Mouse (Mus musculus): ENCODE measurements around the gene Osbpl11. TPM values are rescaled to one million over a fixed set of nuclear protein-coding genes. Genes with fewer than 3 reads are reported as not detected.
A peak's percentile ranks its signal among the peaks of the same experiment; 100 is the strongest.
"Not testable (repeated sequence)": the region's sequence is repeated elsewhere in the genome, so short reads cannot be mapped to it uniquely, and the experiment has no call there.

Osbpl11 gene
- polyA plus RNA-seq, 1 experiment from 2014 or later = 8.8 TPM

GRCm38 (mm10) chr16:33216313-33217003, 31.6 kb downstream of the Osbpl11 start:
- no peak overlapping the region for H3K4me2 ChIP-seq (ENCODE audit: low read depth, low read length)
- peaks cover 7% of the 10 kb centered on the region for H3K36me3 ChIP-seq (ENCODE audit: control insufficient read depth, insufficient read depth, low read length)
- ATAC-seq = no peak
- no peaks in the 10 kb centered on the region for H3K27me3 ChIP-seq (replicated peaks; ENCODE audit: control insufficient read depth, insufficient read depth, low read length)
- H3K9me3 ChIP-seq (ENCODE audit: control insufficient read depth, low read length) = no peaks in the 10 kb centered on the region
- H3K4me1 ChIP-seq (ENCODE audit: control insufficient read depth, insufficient read depth, low read length) = no peaks in the 10 kb centered on the region
- H3K27ac ChIP-seq (ENCODE audit: low read length) = no peak overlapping the region
- WGBS = 77% methylated on average over 9 of the region's 9 CpGs
- no peak overlapping the region for H3K9ac ChIP-seq (ENCODE audit: low read depth, low read length)
- H3K4me3 ChIP-seq (ENCODE audit: low read length) = no peak overlapping the region

GRCm38 (mm10) chr16:33217553-33218085, 32.7 kb downstream of the Osbpl11 start:
- not testable (repeated sequence) for H3K9ac ChIP-seq (ENCODE audit: low read depth, low read length); H3K4me1 ChIP-seq (ENCODE audit: control insufficient read depth, insufficient read depth, low read length); H3K36me3 ChIP-seq (ENCODE audit: control insufficient read depth, insufficient read depth, low read length); H3K9me3 ChIP-seq (ENCODE audit: control insufficient read depth, low read length); H3K4me3 ChIP-seq (ENCODE audit: low read length); H3K4me2 ChIP-seq (ENCODE audit: low read depth, low read length); H3K27me3 ChIP-seq (replicated peaks; ENCODE audit: control insufficient read depth, insufficient read depth, low read length)
- 0 out of 2 replicates have a peak overlapping the region, but pooled peaks have one; percentile 37 for H3K27ac ChIP-seq (ENCODE audit: low read length)
- peak; percentile 53 for ATAC-seq
- WGBS = 50% methylated on average over 3 of the region's 3 CpGs

GRCm38 (mm10) chr16:33222482-33222881, 37.6 kb downstream of the Osbpl11 start:
- 91% methylated on average over 3 of the region's 3 CpGs for WGBS
- no peak overlapping the region for H3K9ac ChIP-seq (ENCODE audit: low read depth, low read length)
- no peak overlapping the region for H3K4me2 ChIP-seq (ENCODE audit: low read depth, low read length)
- no peak overlapping the region for H3K27ac ChIP-seq (ENCODE audit: low read length)
- no peaks in the 10 kb centered on the region for H3K27me3 ChIP-seq (replicated peaks; ENCODE audit: control insufficient read depth, insufficient read depth, low read length)
- no peak overlapping the region for H3K4me3 ChIP-seq (ENCODE audit: low read length)
- no peak for ATAC-seq
- H3K9me3 ChIP-seq (ENCODE audit: control insufficient read depth, low read length) = no peaks in the 10 kb centered on the region
- H3K4me1 ChIP-seq (ENCODE audit: control insufficient read depth, insufficient read depth, low read length) = no peaks in the 10 kb centered on the region
- H3K36me3 ChIP-seq (ENCODE audit: control insufficient read depth, insufficient read depth, low read length) = peaks cover 11% of the 10 kb centered on the region

GRCm38 (mm10) chr16:33224381-33224780, 39.5 kb downstream of the Osbpl11 start:
- Histone ChIP-seq H3K36me3 (ENCODE audit: control insufficient read depth, insufficient read depth, low read length) (peaks cover 11% of the 10 kb centered on the region), H3K27ac (ENCODE audit: low read length) (no peak overlapping the region), H3K9ac (ENCODE audit: low read depth, low read length) (no peak overlapping the region), H3K4me3 (ENCODE audit: low read length) (no peak overlapping the region), H3K9me3 (ENCODE audit: control insufficient read depth, low read length) (no peaks in the 10 kb centered on the region), H3K27me3 (replicated peaks; ENCODE audit: control insufficient read depth, insufficient read depth, low read length) (no peaks in the 10 kb centered on the region), H3K4me1 (ENCODE audit: control insufficient read depth, insufficient read depth, low read length) (no peaks in the 10 kb centered on the region), H3K4me2 (ENCODE audit: low read depth, low read length) (no peak overlapping the region)
- WGBS = 86% methylated on average over 5 of the region's 5 CpGs
- no peak for ATAC-seq

- H3K4me2 ChIP-seq (ENCODE audit: low read depth, low read length) = no peak overlapping the region
- H3K9me3 ChIP-seq (ENCODE audit: control insufficient read depth, low read length) = no peaks in the 10 kb centered on the region
- H3K4me3 ChIP-seq (ENCODE audit: low read length) = no peak overlapping the region
- no peaks in the 10 kb centered on the region for H3K27me3 ChIP-seq (replicated peaks; ENCODE audit: control insufficient read depth, insufficient read depth, low read length)
- 0 out of 2 replicates have a peak, but pooled peaks cover 2% of the 10 kb centered on the region for H3K36me3 ChIP-seq (ENCODE audit: control insufficient read depth, insufficient read depth, low read length)
- WGBS = 86% methylated on average over 12 of the region's 12 CpGs
- H3K27ac ChIP-seq (ENCODE audit: low read length) = no peak overlapping the region
- no peak overlapping the region for H3K9ac ChIP-seq (ENCODE audit: low read depth, low read length)
- ATAC-seq = no peak
- no peaks in the 10 kb centered on the region for H3K4me1 ChIP-seq (ENCODE audit: control insufficient read depth, insufficient read depth, low read length)
Observed at GRCm38 (mm10) chr16:33234128-33234527, 49.3 kb downstream of the Osbpl11 start.

- no peaks in the 10 kb centered on the region for H3K9me3 ChIP-seq (ENCODE audit: control insufficient read depth, low read length)
- H3K27ac ChIP-seq (ENCODE audit: low read length) = no peak overlapping the region
- no peak for ATAC-seq
- no peak overlapping the region for H3K9ac ChIP-seq (ENCODE audit: low read depth, low read length)
- 71% methylated on average over 6 of the region's 6 CpGs for WGBS
- H3K4me2 ChIP-seq (ENCODE audit: low read depth, low read length) = no peak overlapping the region
- no peaks in the 10 kb centered on the region for H3K36me3 ChIP-seq (ENCODE audit: control insufficient read depth, insufficient read depth, low read length)
- no peaks in the 10 kb centered on the region for H3K27me3 ChIP-seq (replicated peaks; ENCODE audit: control insufficient read depth, insufficient read depth, low read length)
- H3K4me3 ChIP-seq (ENCODE audit: low read length) = no peak overlapping the region
- H3K4me1 ChIP-seq (ENCODE audit: control insufficient read depth, insufficient read depth, low read length) = no peaks in the 10 kb centered on the region
Observed at GRCm38 (mm10) chr16:33236151-33236550, 51.3 kb downstream of the Osbpl11 start.

DNA sequence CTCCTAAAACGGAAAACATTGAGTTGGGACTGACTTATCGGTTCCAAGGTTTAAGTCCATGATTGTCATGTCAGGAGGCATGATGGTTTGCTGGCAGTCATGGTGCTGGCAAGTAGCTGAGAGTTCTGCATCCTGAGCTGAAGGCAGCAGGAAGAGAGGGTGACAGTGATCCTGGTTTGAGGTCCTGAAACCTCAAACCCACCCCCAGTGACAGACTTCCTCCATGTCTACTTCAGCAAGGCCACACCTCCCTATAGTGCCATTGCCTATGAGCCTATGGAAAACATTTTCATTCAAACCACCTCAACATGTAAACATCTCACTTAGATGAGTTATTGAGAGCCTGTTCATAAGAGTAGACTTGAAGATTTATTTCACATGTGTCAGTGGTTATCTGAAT, 54.4 kb downstream of the Osbpl11 start:
- no peak overlapping the region for H3K27ac ChIP-seq (ENCODE audit: low read length)
- no peak overlapping the region for H3K4me3 ChIP-seq (ENCODE audit: low read length)
- ATAC-seq = no peak
- H3K27me3 ChIP-seq (replicated peaks; ENCODE audit: control insufficient read depth, insufficient read depth, low read length) = no peaks in the 10 kb centered on the region
- WGBS = 85% methylated on average over 2 of the region's 2 CpGs
- H3K4me2 ChIP-seq (ENCODE audit: low read depth, low read length) = no peak overlapping the region
- no peak overlapping the region for H3K9ac ChIP-seq (ENCODE audit: low read depth, low read length)
- H3K36me3 ChIP-seq (ENCODE audit: control insufficient read depth, insufficient read depth, low read length) = peaks cover 1% of the 10 kb centered on the region; the same call in 1 of the 2 replicates
- no peaks in the 10 kb centered on the region for H3K4me1 ChIP-seq (ENCODE audit: control insufficient read depth, insufficient read depth, low read length)
- no peaks in the 10 kb centered on the region for H3K9me3 ChIP-seq (ENCODE audit: control insufficient read depth, low read length)

DNA sequence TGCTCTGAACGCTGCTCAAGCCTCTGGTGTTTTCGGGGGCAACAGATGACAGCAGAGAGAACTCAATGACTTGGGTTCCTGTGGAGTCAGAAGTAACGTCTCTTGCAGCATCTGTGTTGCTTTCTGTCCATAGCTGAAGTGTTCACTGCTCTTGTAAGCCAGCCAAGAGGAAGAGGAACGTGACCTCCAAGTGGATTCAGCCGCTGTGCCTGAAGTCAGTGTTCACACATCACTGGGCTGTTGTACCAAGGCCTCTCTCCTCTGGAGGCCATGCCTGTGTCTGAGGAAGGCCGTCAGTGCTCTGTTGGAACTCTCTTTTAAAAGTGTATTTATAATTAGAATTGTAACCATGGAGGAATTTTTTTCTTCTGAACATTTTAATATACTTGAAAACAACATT, 57.2 kb downstream of the Osbpl11 start:
- Histone ChIP-seq H3K9me3 (ENCODE audit: control insufficient read depth, low read length) (no peaks in the 10 kb centered on the region), H3K4me1 (ENCODE audit: control insufficient read depth, insufficient read depth, low read length) (no peaks in the 10 kb centered on the region), H3K9ac (ENCODE audit: low read depth, low read length) (no peak overlapping the region), H3K4me2 (ENCODE audit: low read depth, low read length) (no peak overlapping the region), H3K27me3 (replicated peaks; ENCODE audit: control insufficient read depth, insufficient read depth, low read length) (no peaks in the 10 kb centered on the region), H3K4me3 (ENCODE audit: low read length) (no peak overlapping the region), H3K36me3 (ENCODE audit: control insufficient read depth, insufficient read depth, low read length) (peaks cover 2% of the 10 kb centered on the region; the same call in 1 of the 2 replicates), H3K27ac (ENCODE audit: low read length) (no peak overlapping the region)
- no peak for ATAC-seq
- 78% methylated on average over 6 of the region's 6 CpGs for WGBS

DNA sequence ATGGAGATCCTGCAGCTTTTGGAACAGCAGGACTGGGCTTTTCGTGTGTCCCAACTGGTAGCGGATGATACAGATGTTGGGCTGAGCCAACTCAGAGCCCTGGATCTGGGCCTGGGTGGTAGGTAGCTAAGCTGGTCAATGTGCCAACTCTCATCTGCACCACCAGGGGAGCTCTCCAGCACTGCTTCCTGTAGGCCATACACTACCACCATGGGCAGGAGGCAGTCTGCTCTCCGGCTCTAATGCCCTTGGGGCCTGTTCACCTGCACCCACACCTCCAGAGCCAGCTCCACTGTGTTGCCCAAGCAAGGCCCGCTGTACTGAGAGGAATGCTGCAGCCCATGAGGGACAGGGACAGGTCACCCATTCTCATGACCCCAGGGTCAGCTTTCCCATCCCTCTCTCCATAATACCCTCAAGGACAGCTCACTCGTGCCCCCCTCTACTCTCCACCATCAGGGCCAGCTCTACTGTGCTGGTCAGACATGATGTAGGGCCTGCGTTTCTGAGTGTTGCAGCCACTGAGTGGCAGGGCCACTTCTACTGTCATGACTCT, 59.3 kb downstream of the Osbpl11 start:
- Histone ChIP-seq H3K4me2 (ENCODE audit: low read depth, low read length) (no peak overlapping the region), H3K27me3 (replicated peaks; ENCODE audit: control insufficient read depth, insufficient read depth, low read length) (no peaks in the 10 kb centered on the region), H3K9me3 (ENCODE audit: control insufficient read depth, low read length) (no peaks in the 10 kb centered on the region), H3K4me1 (ENCODE audit: control insufficient read depth, insufficient read depth, low read length) (no peaks in the 10 kb centered on the region), H3K36me3 (ENCODE audit: control insufficient read depth, insufficient read depth, low read length) (peaks cover 2% of the 10 kb centered on the region; the same call in 1 of the 2 replicates), H3K27ac (ENCODE audit: low read length) (no peak overlapping the region), H3K9ac (ENCODE audit: low read depth, low read length) (no peak overlapping the region), H3K4me3 (ENCODE audit: low read length) (no peak overlapping the region)
- 88% methylated on average over 6 of the region's 6 CpGs for WGBS
- ATAC-seq = peak; percentile 32; the same call in 1 of the 2 replicates

Measured in intestine, embryonic 16.5 days (tissue).